Mouse (Mus musculus): ENCODE results near the gene Has3. TPM values are rescaled to one million over a fixed set of nuclear protein-coding genes. Genes with fewer than 3 reads are reported as not detected.

Has3 gene
- not detected in 2 replicates for total RNA-seq (2014; fragmentation: Nextera tagmentation)
- 0.46 and 0.66 TPM in 2 replicates for total RNA-seq (2017)
- not detected in 2 replicates for polyA plus RNA-seq (2012)

GRCm38 (mm10) chr8:106870051-106870450, at the start of gene Has3:
Gene Has3, plus strand, starts transcription at chr8:106870242.
- Histone ChIP-seq H3K4me1 (ENCODE audit: insufficient read depth, low read depth, low read length) (no peaks in the 10 kb centered on the region), H3K9me3 (replicated peaks) (no peaks in the 10 kb centered on the region), H3K36me3 (replicated peaks) (peaks cover 28% of the 10 kb centered on the region), H3K27me3 (ENCODE audit: insufficient read depth, low read length) (peaks cover 57% of the 10 kb centered on the region), H3K4me3 (ENCODE audit: low read depth, low read length) (no peak within 1 kb of the TSS)
- no peak for ATAC-seq (ENCODE audit: extremely low read depth, insufficient number of reproducible peaks, low FRiP score, poor library complexity, severe bottlenecking)
- no peak for DNase-seq (ENCODE audit: low spot score)
- TF ChIP-seq CTCF (IDR thresholded peaks at IDR 0.05; ENCODE audit: low read depth, low read length): no peak
- TF ChIP-seq GATA1 (IDR thresholded peaks at IDR 0.05; ENCODE audit: borderline replicate concordance, low read length): no peak
- no peak for TF ChIP-seq POLR2AphosphoS5 (IDR thresholded peaks at IDR 0.05; ENCODE audit: insufficient replicate concordance, low read depth, low read length)
- no peak for TF ChIP-seq GATA2 (IDR thresholded peaks at IDR 0.05; ENCODE audit: borderline replicate concordance, low read depth, low read length)
- no peak for TF ChIP-seq TAL1 (conservative IDR thresholded peaks at IDR 0.05; ENCODE audit: low read depth, low read length)

DNA sequence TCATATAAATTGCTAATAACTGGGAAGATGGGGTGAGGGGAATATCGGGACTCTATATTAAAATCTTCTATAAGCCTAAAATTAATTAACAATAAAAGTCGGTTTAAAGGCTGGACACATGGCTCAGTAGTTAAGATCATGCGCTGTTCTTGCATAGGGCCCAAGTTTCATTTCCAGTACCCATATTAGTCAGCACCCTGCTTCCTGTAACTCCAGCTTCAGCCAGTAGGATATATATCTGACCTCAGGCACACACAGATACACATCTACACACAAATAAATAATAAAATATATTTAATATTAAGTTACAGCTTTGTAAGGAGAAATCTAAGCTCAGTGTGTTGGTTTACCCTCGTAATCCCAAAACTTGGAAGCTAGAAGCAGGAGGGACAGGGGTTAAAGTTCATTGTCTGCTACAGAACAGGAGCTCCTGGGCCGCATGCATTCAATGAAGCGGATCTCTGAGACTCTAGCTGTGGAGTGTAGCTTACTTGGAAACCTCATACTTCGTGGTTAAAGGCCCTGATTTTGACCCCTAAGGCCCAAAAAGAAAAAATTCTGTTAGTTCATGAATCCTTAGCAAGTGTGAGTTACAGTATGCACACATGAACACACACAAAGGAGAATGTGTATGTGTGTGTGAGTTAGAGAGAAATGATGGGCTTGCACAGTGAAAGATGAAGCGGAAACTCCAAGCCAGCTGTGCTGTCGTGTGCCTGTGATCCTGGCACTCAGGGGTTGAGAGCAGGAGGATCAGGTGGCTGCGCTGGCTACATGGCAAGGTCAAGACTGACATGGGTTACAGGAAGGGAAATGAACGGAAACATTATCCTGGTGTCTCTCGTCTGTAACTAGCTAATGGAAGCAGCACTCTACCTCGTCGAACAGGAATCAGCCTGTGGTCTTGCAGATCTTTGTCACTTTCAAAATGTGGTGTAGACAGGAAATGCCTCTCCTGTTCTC, 49.2 kb upstream of the Has3 start:
- no peaks in the 10 kb centered on the region for H3K4me1 ChIP-seq (ENCODE audit: insufficient read depth, low read depth, low read length)
- no peak overlapping the region for H3K4me3 ChIP-seq (ENCODE audit: low read depth, low read length)
- H3K36me3 ChIP-seq (replicated peaks): peaks cover 25% of the 10 kb centered on the region
- no peaks in the 10 kb centered on the region for H3K27me3 ChIP-seq (ENCODE audit: insufficient read depth, low read length)
- ATAC-seq (ENCODE audit: extremely low read depth, insufficient number of reproducible peaks, low FRiP score, poor library complexity, severe bottlenecking) (no peak), DNase-seq (ENCODE audit: low spot score) (no peak)
- H3K9me3 ChIP-seq (replicated peaks): no peaks in the 10 kb centered on the region
- no peak for TF ChIP-seq POLR2AphosphoS5 (IDR thresholded peaks at IDR 0.05; ENCODE audit: insufficient replicate concordance, low read depth, low read length)
- no peak for TF ChIP-seq GATA2 (IDR thresholded peaks at IDR 0.05; ENCODE audit: borderline replicate concordance, low read depth, low read length)
- no peak for TF ChIP-seq GATA1 (IDR thresholded peaks at IDR 0.05; ENCODE audit: borderline replicate concordance, low read length)

DNA sequence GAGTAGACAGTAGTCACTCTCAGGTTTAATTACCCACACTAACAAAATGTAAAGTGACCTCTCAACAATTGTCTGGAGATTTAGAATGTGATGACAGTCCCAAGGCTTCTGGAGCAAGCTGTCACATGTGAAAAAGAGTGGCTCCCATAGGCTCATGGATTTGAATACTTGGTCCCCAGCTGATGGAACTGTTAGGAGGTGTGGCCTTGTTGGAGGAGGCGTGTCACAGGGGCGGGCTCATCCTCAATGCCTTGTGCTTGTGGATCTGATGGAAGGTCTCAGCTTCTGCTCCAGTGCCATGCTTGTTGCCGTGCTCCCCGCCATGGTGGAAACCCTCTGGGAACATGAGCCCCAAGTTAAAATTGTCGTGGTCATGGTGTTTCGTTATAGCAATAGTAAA, 41.1 kb upstream of the Has3 start:
- DNase-seq (ENCODE audit: low spot score) (no peak), ATAC-seq (ENCODE audit: extremely low read depth, insufficient number of reproducible peaks, low FRiP score, poor library complexity, severe bottlenecking) (no peak)
- H3K9me3 ChIP-seq (replicated peaks): no peaks in the 10 kb centered on the region
- TF ChIP-seq TAL1 (conservative IDR thresholded peaks at IDR 0.05; ENCODE audit: low read depth, low read length): no peak
- TF ChIP-seq POLR2AphosphoS5 (IDR thresholded peaks at IDR 0.05; ENCODE audit: insufficient replicate concordance, low read depth, low read length): no peak
- TF ChIP-seq GATA1 (IDR thresholded peaks at IDR 0.05; ENCODE audit: borderline replicate concordance, low read length): no peak
- no peak for TF ChIP-seq GATA2 (IDR thresholded peaks at IDR 0.05; ENCODE audit: borderline replicate concordance, low read depth, low read length)
- no peak for TF ChIP-seq CTCF (IDR thresholded peaks at IDR 0.05; ENCODE audit: low read depth, low read length)
- H3K4me1 ChIP-seq (ENCODE audit: insufficient read depth, low read depth, low read length): no peaks in the 10 kb centered on the region
- no peak overlapping the region for H3K4me3 ChIP-seq (ENCODE audit: low read depth, low read length)
- H3K36me3 ChIP-seq (replicated peaks): peaks cover 7% of the 10 kb centered on the region
- H3K27me3 ChIP-seq (ENCODE audit: insufficient read depth, low read length): no peaks in the 10 kb centered on the region

- no peak for ATAC-seq (ENCODE audit: extremely low read depth, insufficient number of reproducible peaks, low FRiP score, poor library complexity, severe bottlenecking)
- TF ChIP-seq GATA1 (IDR thresholded peaks at IDR 0.05; ENCODE audit: borderline replicate concordance, low read length) (no peak), GATA2 (IDR thresholded peaks at IDR 0.05; ENCODE audit: borderline replicate concordance, low read depth, low read length) (no peak), TAL1 (conservative IDR thresholded peaks at IDR 0.05; ENCODE audit: low read depth, low read length) (no peak), CTCF (IDR thresholded peaks at IDR 0.05; ENCODE audit: low read depth, low read length) (no peak), POLR2AphosphoS5 (IDR thresholded peaks at IDR 0.05; ENCODE audit: insufficient replicate concordance, low read depth, low read length) (no peak)
- Histone ChIP-seq H3K36me3 (replicated peaks) (peaks cover 7% of the 10 kb centered on the region), H3K4me3 (ENCODE audit: low read depth, low read length) (no peak overlapping the region), H3K4me1 (ENCODE audit: insufficient read depth, low read depth, low read length) (no peaks in the 10 kb centered on the region), H3K9me3 (replicated peaks) (no peaks in the 10 kb centered on the region), H3K27me3 (ENCODE audit: insufficient read depth, low read length) (no peaks in the 10 kb centered on the region)
- no peak for DNase-seq (ENCODE audit: low spot score)
Measured at GRCm38 (mm10) chr8:106829526-106830045, 40.5 kb upstream of the Has3 start.

DNA sequence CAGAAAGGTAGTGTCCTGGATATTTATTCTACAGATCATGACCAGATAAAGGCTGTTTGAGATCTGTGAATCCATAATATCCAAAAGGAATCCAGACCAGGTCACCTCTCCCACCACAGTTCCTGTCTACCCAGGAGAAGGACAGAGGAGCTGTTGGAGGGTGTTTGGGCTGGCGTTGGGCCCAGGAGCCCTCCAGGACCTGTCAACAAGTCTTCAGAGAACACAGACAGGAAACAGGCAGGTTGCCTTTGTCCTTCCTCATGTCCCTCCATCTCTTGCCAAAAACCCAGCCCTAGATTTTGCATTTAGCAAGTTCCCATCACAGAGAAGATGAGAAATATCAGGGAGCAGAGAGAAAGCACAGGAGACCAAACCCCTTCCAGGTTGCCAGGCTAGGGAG, 35.1 kb upstream of the Has3 start:
- ATAC-seq (ENCODE audit: extremely low read depth, insufficient number of reproducible peaks, low FRiP score, poor library complexity, severe bottlenecking): no peak
- no peaks in the 10 kb centered on the region for H3K27me3 ChIP-seq (ENCODE audit: insufficient read depth, low read length)
- DNase-seq (ENCODE audit: low spot score): no peak
- H3K9me3 ChIP-seq (replicated peaks): no peaks in the 10 kb centered on the region
- peaks cover 5% of the 10 kb centered on the region for H3K36me3 ChIP-seq (replicated peaks)
- no peak overlapping the region for H3K4me3 ChIP-seq (ENCODE audit: low read depth, low read length)
- no peaks in the 10 kb centered on the region for H3K4me1 ChIP-seq (ENCODE audit: insufficient read depth, low read depth, low read length)
- TF ChIP-seq POLR2AphosphoS5 (IDR thresholded peaks at IDR 0.05; ENCODE audit: insufficient replicate concordance, low read depth, low read length): no peak
- TF ChIP-seq GATA1 (IDR thresholded peaks at IDR 0.05; ENCODE audit: borderline replicate concordance, low read length): no peak
- no peak for TF ChIP-seq TAL1 (conservative IDR thresholded peaks at IDR 0.05; ENCODE audit: low read depth, low read length)
- TF ChIP-seq GATA2 (IDR thresholded peaks at IDR 0.05; ENCODE audit: borderline replicate concordance, low read depth, low read length): no peak
- no peak for TF ChIP-seq CTCF (IDR thresholded peaks at IDR 0.05; ENCODE audit: low read depth, low read length)

- no peaks in the 10 kb centered on the region for H3K27me3 ChIP-seq (ENCODE audit: insufficient read depth, low read length)
- ATAC-seq (ENCODE audit: extremely low read depth, insufficient number of reproducible peaks, low FRiP score, poor library complexity, severe bottlenecking) (no peak), DNase-seq (ENCODE audit: low spot score) (no peak)
- no peaks in the 10 kb centered on the region for H3K4me1 ChIP-seq (ENCODE audit: insufficient read depth, low read depth, low read length)
- no peaks in the 10 kb centered on the region for H3K9me3 ChIP-seq (replicated peaks)
- peaks cover 5% of the 10 kb centered on the region for H3K36me3 ChIP-seq (replicated peaks)
- no peak overlapping the region for H3K4me3 ChIP-seq (ENCODE audit: low read depth, low read length)
- TF ChIP-seq TAL1 (conservative IDR thresholded peaks at IDR 0.05; ENCODE audit: low read depth, low read length) (no peak), GATA2 (IDR thresholded peaks at IDR 0.05; ENCODE audit: borderline replicate concordance, low read depth, low read length) (no peak), POLR2AphosphoS5 (IDR thresholded peaks at IDR 0.05; ENCODE audit: insufficient replicate concordance, low read depth, low read length) (no peak), CTCF (IDR thresholded peaks at IDR 0.05; ENCODE audit: low read depth, low read length) (no peak), GATA1 (IDR thresholded peaks at IDR 0.05; ENCODE audit: borderline replicate concordance, low read length) (no peak)
Measured at GRCm38 (mm10) chr8:106836525-106836924, 33.5 kb upstream of the Has3 start.
